Mouse (Mus musculus) hindbrain, embryonic 13.5 days (tissue): ENCODE measurements around the gene Ispd. TPM values are rescaled to one million over a fixed set of nuclear protein-coding genes. Genes with fewer than 3 reads are reported as not detected.
A peak's percentile ranks its signal among the peaks of the same experiment; 100 is the strongest.

ENCODE experiments used
- ATAC-seq: fragments of 200-750 bp; cut with Nextera tagmentation; 2 replicates; pipeline ENCODE4 v1.8.0; 2017; ENCODE audit warnings: moderate TSS enrichment; ENCODE audit not compliant: low FRiP score
- H3K27ac ChIP-seq: fragments of 300-500 bp; sonication (generic); 2 replicates; pipeline ENCODE4 v1.5.1; 2015; ENCODE audit warnings: inconsistent platforms, mild to moderate bottlenecking, moderate library complexity
- H3K27me3 ChIP-seq: fragments of 300-500 bp; sonication (generic); 2 replicates; pipeline ENCODE4 v1.6.1; 2015; ENCODE audit warnings: mild to moderate bottlenecking, inconsistent platforms
- H3K36me3 ChIP-seq: fragments of 300-500 bp; sonication (generic); 2 replicates; pipeline ENCODE4 v1.6.1; 2015; ENCODE audit warnings: mild to moderate bottlenecking, inconsistent platforms
- H3K4me1 ChIP-seq: fragments of 300-500 bp; sonication (generic); replicated peaks from 2 replicates; pipeline ENCODE4 v1.6.1; 2015; ENCODE audit warnings: inconsistent platforms
- H3K4me2 ChIP-seq: fragments of 300-500 bp; sonication (generic); 2 replicates; pipeline ENCODE4 v1.6.1; 2015; ENCODE audit warnings: inconsistent platforms, mild to moderate bottlenecking, moderate library complexity
- H3K4me3 ChIP-seq: fragments of 300-500 bp; sonication (generic); 2 replicates; pipeline ENCODE4 v1.5.1; 2015; ENCODE audit warnings: mild to moderate bottlenecking, inconsistent platforms
- H3K9ac ChIP-seq: fragments of 300-500 bp; sonication (generic); 2 replicates; pipeline ENCODE4 v1.6.1; 2015; ENCODE audit warnings: mild to moderate bottlenecking, inconsistent platforms
- H3K9me3 ChIP-seq: fragments of 300-500 bp; sonication (generic); 2 replicates; pipeline ENCODE4 v1.6.1; 2016; ENCODE audit warnings: inconsistent platforms
- WGBS: fragments of 180-500 bp; shearing (Covaris S2); methylation state at CpG from one replicate; pipeline ENCODE4 v1.1.7; 2015; 5-methylcytosine and 5-hydroxymethylcytosine counted together
- polyA plus RNA-seq: library from polyadenylated mRNA; unstranded; fragments of >200 nt; fragmentation: Nextera tagmentation; extraction: Ambion mirVana; gene quantifications from 2 replicates; pipeline ENCODE4 v1.2.1, GENCODE M21; 2015

Ispd gene
- polyA plus RNA-seq, 1 experiment from 2014 or later: 12.6 TPM

DNA sequence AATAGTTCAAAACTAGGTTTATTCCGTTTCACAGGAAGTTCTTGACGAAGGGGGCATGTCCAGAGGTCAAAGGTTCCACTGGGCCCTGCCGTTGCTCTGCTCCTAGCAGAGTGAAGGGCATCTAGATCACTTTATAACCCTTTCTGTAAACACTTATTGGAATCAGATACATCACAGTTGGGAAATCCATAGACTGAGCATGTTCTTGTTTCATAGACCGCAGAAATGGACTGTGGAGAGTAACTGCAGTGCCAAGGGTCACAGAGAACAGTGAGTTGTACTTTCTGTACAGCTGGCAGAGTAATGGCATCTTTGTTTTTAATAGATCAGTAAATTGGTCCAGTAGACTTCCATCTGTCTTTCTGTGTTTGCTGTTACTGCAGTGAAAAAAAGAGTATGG lies 94.0 kb downstream of the Ispd start:
- H3K4me3 ChIP-seq: no peak overlapping the region
- H3K4me2 ChIP-seq: no peak overlapping the region
- 79% methylated on average over 4 of the region's 4 CpGs for WGBS
- H3K27ac ChIP-seq: no peak overlapping the region
- H3K36me3 ChIP-seq: no peaks in the 10 kb centered on the region
- H3K9ac ChIP-seq: no peak overlapping the region
- no peaks in the 10 kb centered on the region; the same call in 1 of the 2 replicates for H3K4me1 ChIP-seq
- no peak for ATAC-seq
- no peaks in the 10 kb centered on the region for H3K9me3 ChIP-seq
- no peaks in the 10 kb centered on the region for H3K27me3 ChIP-seq

GRCm38 (mm10) chr12:36476476-36476875 lies 95.2 kb downstream of the Ispd start:
- no peak for ATAC-seq
- no peaks in the 10 kb centered on the region for H3K27me3 ChIP-seq
- no peaks in the 10 kb centered on the region for H3K36me3 ChIP-seq
- H3K4me3 ChIP-seq: no peak overlapping the region
- H3K27ac ChIP-seq: no peak overlapping the region
- no peak overlapping the region for H3K9ac ChIP-seq
- no peaks in the 10 kb centered on the region for H3K9me3 ChIP-seq
- WGBS: 66% methylated on average over 5 of the region's 5 CpGs
- no peak overlapping the region for H3K4me2 ChIP-seq
- no peaks in the 10 kb centered on the region; the same call in 1 of the 2 replicates for H3K4me1 ChIP-seq

DNA sequence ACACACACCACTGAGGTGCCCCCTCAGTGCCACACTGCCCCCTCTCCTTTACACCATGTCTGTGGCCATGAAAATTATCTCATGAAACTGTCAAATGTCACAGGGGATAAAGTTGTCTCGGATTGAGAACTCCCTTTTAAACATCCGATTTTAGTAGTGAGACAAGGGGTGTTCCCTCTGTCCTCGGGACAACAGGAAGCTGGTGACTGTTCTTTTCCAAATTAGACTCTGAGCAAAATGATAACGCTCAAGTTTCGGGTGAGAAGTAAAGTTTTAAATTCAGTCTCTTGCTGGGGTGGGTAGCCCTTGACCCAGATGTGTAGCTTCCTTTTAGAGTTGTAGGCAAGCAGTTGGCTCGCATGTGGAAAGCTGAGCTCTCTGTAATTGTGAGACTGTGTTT lies 96.3 kb downstream of the Ispd start:
- H3K27ac ChIP-seq: no peak overlapping the region
- H3K4me1 ChIP-seq: no peaks in the 10 kb centered on the region; the same call in 1 of the 2 replicates
- no peaks in the 10 kb centered on the region for H3K36me3 ChIP-seq
- 83% methylated on average over 6 of the region's 6 CpGs for WGBS
- no peaks in the 10 kb centered on the region for H3K27me3 ChIP-seq
- H3K9ac ChIP-seq: no peak overlapping the region
- no peak overlapping the region for H3K4me2 ChIP-seq
- ATAC-seq: no peak
- H3K9me3 ChIP-seq: no peaks in the 10 kb centered on the region
- no peak overlapping the region for H3K4me3 ChIP-seq

- Histone ChIP-seq H3K27me3 (no peaks in the 10 kb centered on the region), H3K9ac (no peak overlapping the region), H3K36me3 (no peaks in the 10 kb centered on the region), H3K4me3 (no peak overlapping the region), H3K4me1 (no peaks in the 10 kb centered on the region; the same call in 1 of the 2 replicates), H3K27ac (no peak overlapping the region), H3K4me2 (no peak overlapping the region), H3K9me3 (no peaks in the 10 kb centered on the region)
- 87% methylated on average over 3 of the region's 3 CpGs for WGBS
- ATAC-seq: no peak
Measured at GRCm38 (mm10) chr12:36477926-36478325, 96.7 kb downstream of the Ispd start.

DNA sequence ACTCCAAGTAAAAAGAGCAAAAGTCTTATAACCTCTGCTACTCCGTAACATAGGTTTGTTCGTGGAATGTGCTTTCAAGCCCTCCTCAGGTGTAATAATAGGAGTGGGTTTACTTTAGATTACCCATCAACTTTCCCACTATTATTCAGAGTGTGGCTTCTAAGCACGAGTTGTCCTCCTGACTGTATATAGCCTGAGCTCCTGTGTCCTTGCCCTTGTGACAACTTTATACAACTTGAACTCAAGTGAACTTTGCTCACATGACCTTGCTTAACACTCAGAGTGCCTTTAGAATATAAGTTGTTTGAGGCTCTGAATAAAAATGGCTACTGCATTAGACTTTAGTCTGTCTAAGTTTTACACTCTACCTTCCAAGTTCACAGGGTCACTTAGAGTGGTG lies 100.5 kb downstream of the Ispd start:
- Histone ChIP-seq H3K27ac (no peak overlapping the region), H3K4me2 (no peak overlapping the region), H3K4me1 (no peaks in the 10 kb centered on the region), H3K36me3 (no peaks in the 10 kb centered on the region), H3K9me3 (no peaks in the 10 kb centered on the region), H3K27me3 (no peaks in the 10 kb centered on the region), H3K4me3 (no peak overlapping the region), H3K9ac (no peak overlapping the region)
- 95% methylated on average over 3 of the region's 3 CpGs for WGBS
- no peak for ATAC-seq

DNA sequence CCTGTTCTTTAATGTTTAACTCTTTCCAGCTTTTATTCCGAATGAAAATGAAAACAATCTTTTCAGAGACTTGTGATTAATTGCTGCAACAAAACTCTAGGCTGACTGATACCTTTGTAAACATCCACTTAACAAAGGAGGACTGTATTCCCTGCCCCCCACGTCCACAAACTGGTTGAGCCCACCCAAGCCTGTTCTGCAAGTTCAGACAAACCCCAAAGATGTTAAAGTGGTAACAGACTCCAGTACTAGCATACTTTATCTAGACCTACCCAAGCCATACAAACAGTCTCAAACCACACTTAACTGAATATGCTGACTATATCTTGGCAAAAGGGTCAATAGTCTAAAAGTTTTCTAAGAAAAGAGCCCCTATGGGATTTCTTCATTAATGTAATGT lies 102.1 kb downstream of the Ispd start:
- Histone ChIP-seq H3K9me3 (no peaks in the 10 kb centered on the region), H3K4me3 (no peak overlapping the region), H3K9ac (no peak overlapping the region), H3K27ac (no peak overlapping the region), H3K4me1 (no peaks in the 10 kb centered on the region), H3K36me3 (no peaks in the 10 kb centered on the region), H3K4me2 (no peak overlapping the region), H3K27me3 (no peaks in the 10 kb centered on the region)
- WGBS: 46% methylated on average over 2 of the region's 2 CpGs
- no peak for ATAC-seq

DNA sequence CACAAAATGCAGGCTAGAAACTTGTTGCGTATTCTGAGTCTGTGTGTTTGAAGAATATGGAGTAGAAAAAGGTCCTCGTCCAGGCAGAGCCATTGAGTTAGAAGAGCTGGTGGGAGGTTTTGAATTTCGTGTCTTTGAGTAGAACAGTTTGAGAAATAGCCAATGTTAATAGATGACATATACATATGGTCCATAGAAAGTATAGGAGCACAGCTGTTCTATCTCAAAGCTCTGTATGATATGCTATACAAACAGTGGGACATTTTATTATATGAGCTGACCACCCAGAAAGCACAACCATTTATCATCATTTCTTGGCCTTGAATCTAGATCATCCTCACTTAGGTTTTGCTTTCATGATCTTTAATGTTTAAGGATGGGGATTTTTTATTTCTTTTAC lies 116.3 kb downstream of the Ispd start:
- Histone ChIP-seq H3K27me3 (no peaks in the 10 kb centered on the region), H3K36me3 (no peaks in the 10 kb centered on the region), H3K4me2 (no peak overlapping the region), H3K9me3 (no peaks in the 10 kb centered on the region), H3K27ac (no peak overlapping the region), H3K4me1 (no peaks in the 10 kb centered on the region), H3K4me3 (no peak overlapping the region), H3K9ac (no peak overlapping the region)
- no peak for ATAC-seq
- WGBS: 93% methylated on average over 3 of the region's 3 CpGs

DNA sequence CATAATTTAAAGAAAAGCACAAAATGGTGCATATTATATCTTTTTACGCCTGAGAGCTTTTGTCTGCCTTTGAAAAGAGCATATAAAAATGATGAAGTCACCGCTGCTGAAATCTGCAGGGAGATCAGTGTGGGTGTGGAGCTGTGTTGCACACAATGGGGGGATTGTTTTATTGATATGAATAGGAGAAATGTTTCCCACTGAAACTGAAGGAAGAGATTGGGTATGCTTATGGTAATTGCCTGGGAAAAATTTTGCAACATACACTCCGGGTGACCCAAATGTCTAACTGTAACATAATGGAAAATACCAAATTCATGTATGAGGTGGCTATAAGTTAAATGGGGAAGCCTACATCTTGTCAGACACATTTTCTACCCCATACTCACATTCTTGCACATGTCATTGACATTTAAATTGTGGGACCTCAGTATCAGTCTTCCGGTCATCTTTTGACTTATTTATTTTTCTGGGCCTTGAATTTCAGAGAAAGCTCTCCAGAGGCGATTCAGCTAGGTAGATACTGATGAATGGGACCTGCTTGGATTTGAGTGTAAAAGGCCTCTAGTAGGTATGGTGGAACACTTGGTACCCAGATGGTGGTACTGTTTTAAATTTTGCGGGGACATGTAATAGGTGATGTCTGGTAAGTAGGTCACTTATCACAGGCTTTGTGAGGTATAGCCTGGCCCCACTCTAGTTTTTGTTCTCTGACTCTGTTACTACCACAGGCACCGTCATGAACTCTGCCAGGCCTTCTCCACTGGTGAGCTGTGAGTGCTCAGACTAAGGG lies 126.1 kb downstream of the Ispd start:
- H3K27ac ChIP-seq: no peak overlapping the region
- ATAC-seq: peak; percentile 69
- whole genome bisulfite sequencing: 63% methylated on average over 7 of the region's 7 CpGs
- no peak overlapping the region for H3K4me2 ChIP-seq
- H3K36me3 ChIP-seq: no peaks in the 10 kb centered on the region
- no peaks in the 10 kb centered on the region for H3K4me1 ChIP-seq
- H3K4me3 ChIP-seq: no peak overlapping the region
- H3K27me3 ChIP-seq: no peaks in the 10 kb centered on the region
- H3K9ac ChIP-seq: no peak overlapping the region
- H3K9me3 ChIP-seq: no peaks in the 10 kb centered on the region

GRCm38 (mm10) chr12:36509954-36510642 lies 128.8 kb downstream of the Ispd start:
- Histone ChIP-seq H3K4me2 (no peak overlapping the region), H3K36me3 (no peaks in the 10 kb centered on the region), H3K9me3 (no peaks in the 10 kb centered on the region), H3K9ac (no peak overlapping the region), H3K27ac (no peak overlapping the region), H3K4me1 (no peaks in the 10 kb centered on the region), H3K4me3 (no peak overlapping the region), H3K27me3 (no peaks in the 10 kb centered on the region)
- 90% methylated on average over 10 of the region's 10 CpGs for WGBS
- no peak for ATAC-seq

GRCm38 (mm10) chr12:36521774-36522173 lies 140.5 kb downstream of the Ispd start:
- Histone ChIP-seq H3K9me3 (no peaks in the 10 kb centered on the region), H3K4me2 (no peak overlapping the region), H3K4me1 (no peaks in the 10 kb centered on the region), H3K36me3 (no peaks in the 10 kb centered on the region), H3K4me3 (no peak overlapping the region), H3K27me3 (no peaks in the 10 kb centered on the region), H3K27ac (no peak overlapping the region), H3K9ac (no peak overlapping the region)
- no peak for ATAC-seq
- WGBS: 89% methylated on average over 2 of the region's 2 CpGs

DNA sequence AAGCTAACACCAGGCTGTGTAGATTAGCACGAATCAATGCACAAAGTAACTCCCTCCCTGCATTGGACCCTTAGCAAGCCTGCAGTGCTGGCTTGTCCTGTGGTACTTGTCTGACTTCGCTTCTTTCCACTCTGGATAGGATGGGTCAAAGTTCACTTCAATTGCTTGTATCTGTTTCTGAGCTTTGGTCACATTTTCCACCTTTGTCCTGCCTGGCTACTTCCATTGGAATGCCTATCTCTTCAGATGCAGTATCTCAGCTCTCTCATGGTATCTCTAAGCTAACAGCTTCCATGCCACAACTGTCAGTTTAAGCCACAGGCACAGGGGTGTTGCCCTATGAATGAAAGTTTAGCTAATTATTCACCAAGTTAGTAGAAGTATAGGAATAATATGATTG lies 142.3 kb downstream of the Ispd start:
- H3K4me1 ChIP-seq: no peaks in the 10 kb centered on the region
- H3K9ac ChIP-seq: no peak overlapping the region
- H3K9me3 ChIP-seq: no peaks in the 10 kb centered on the region
- H3K4me2 ChIP-seq: no peak overlapping the region
- WGBS: 87% methylated on average over 2 of the region's 2 CpGs
- H3K36me3 ChIP-seq: no peaks in the 10 kb centered on the region
- no peak for ATAC-seq
- H3K4me3 ChIP-seq: no peak overlapping the region
- H3K27ac ChIP-seq: no peak overlapping the region
- H3K27me3 ChIP-seq: no peaks in the 10 kb centered on the region

DNA sequence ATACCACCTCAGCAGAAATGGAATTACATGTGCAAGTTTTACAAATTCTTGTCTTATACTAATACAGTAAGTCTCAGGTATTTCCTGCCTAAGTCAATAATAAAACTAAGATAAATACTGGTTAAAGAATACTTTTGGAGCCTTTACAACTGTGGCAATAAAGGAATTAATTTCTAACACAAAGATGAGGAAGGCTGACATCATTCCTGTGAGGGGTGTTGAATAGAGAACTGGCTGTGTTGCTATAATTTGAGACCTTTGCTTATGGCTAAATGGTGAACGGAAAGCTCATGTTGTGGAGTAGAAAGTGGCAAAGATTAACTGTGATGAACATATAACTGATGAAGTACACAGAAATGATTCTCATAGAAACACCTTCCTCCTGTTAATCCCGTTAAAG lies 149.7 kb downstream of the Ispd start:
- H3K4me1 ChIP-seq: no peaks in the 10 kb centered on the region
- no peak overlapping the region for H3K27ac ChIP-seq
- no peak overlapping the region for H3K4me2 ChIP-seq
- H3K9me3 ChIP-seq: no peaks in the 10 kb centered on the region
- H3K36me3 ChIP-seq: no peaks in the 10 kb centered on the region
- no peaks in the 10 kb centered on the region for H3K27me3 ChIP-seq
- WGBS: 67% methylated on average over 2 of the region's 2 CpGs
- H3K9ac ChIP-seq: no peak overlapping the region
- ATAC-seq: no peak
- H3K4me3 ChIP-seq: no peak overlapping the region
